Mouse (Mus musculus) stomach, embryonic 16.5 days (tissue): Measurements from ENCODE around the gene Tmigd3. TPM values are rescaled to one million over a fixed set of nuclear protein-coding genes. Genes with fewer than 3 reads are reported as not detected.

Experiments
- ATAC-seq: fragments of 200-750 bp; cut with Nextera tagmentation; 2 replicates; pipeline ENCODE4 v1.8.0; 2017; ENCODE audit warnings: moderate number of reproducible peaks, moderate TSS enrichment; ENCODE audit not compliant: insufficient read depth, low FRiP score
- H3K27ac ChIP-seq: fragments of 300-500 bp; sonication (generic); 2 replicates; pipeline ENCODE4 v1.5.1; 2014; ENCODE audit warnings: low read length
- H3K27me3 ChIP-seq: fragments of 300-500 bp; sonication (generic); 2 replicates; pipeline ENCODE4 v1.6.1; 2014; ENCODE audit warnings: low read length, control low read depth, mixed read lengths; ENCODE audit not compliant: control insufficient read depth, insufficient read depth
- H3K36me3 ChIP-seq: fragments of 300-500 bp; sonication (generic); 2 replicates; pipeline ENCODE4 v1.6.1; 2014; ENCODE audit warnings: low read length; ENCODE audit not compliant: control insufficient read depth, insufficient read depth
- H3K4me1 ChIP-seq: fragments of 300-500 bp; sonication (generic); 2 replicates; pipeline ENCODE4 v1.6.1; 2014; ENCODE audit warnings: low read length, control low read depth, mixed read lengths; ENCODE audit not compliant: control insufficient read depth, insufficient read depth
- H3K4me2 ChIP-seq: fragments of 300-500 bp; sonication (generic); 2 replicates; pipeline ENCODE4 v1.6.1; 2014; ENCODE audit warnings: low read depth, low read length, mixed read lengths
- H3K4me3 ChIP-seq: fragments of 300-500 bp; sonication (generic); replicated peaks from 2 replicates; pipeline ENCODE4 v1.5.1; 2014; ENCODE audit warnings: mild to moderate bottlenecking, low read length
- H3K9ac ChIP-seq: fragments of 300-500 bp; sonication (generic); 2 replicates; pipeline ENCODE4 v1.6.1; 2014; ENCODE audit warnings: low read length
- H3K9me3 ChIP-seq: fragments of 300-500 bp; sonication (generic); replicated peaks from 2 replicates; pipeline ENCODE4 v1.6.1; 2016; ENCODE audit warnings: low read length, control low read depth; ENCODE audit not compliant: control insufficient read depth
- WGBS: fragments of 180-500 bp; shearing (Covaris S2); extraction: QIAGEN DNeasy Blood & Tissue Kit; methylation state at CpG from one replicate; pipeline ENCODE4 v1.1.7; 2014; 5-methylcytosine and 5-hydroxymethylcytosine counted together
- polyA plus RNA-seq: library from polyadenylated mRNA; unstranded; fragments of >200 nt; fragmentation: Nextera tagmentation; extraction: Ambion mirVana; gene quantifications from 2 replicates; pipeline ENCODE4 v1.2.1, GENCODE M21; 2015

The Tmigd3 gene
- polyA plus RNA-seq, 1 experiment from 2014 or later, result 0.44 TPM

DNA sequence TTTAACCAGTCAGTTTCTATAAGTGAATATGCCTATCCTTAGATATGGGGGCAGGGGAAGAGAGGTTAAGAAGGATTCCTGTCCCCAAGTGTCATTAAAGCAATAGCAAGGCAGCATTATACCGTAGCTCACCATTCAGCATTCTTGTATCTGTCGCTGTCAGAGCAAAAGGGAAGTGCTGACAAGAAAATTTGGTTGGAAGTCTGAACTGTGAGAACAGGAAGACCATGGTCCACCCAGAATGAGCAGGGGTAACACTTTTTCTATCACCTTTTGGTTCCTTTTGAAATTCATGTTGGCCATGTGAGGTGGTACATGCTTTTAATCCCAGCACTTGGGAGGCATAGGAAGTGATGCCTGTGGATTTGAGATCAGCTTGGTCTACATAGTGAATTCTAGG lies 60.4 kb downstream of the Tmigd3 start:
- no peak overlapping the region for H3K4me2 ChIP-seq
- WGBS, result 87% methylated on average over 2 of the region's 2 CpGs
- no peaks in the 10 kb centered on the region for H3K36me3 ChIP-seq
- H3K9ac ChIP-seq, result no peak overlapping the region
- no peaks in the 10 kb centered on the region for H3K27me3 ChIP-seq
- H3K4me3 ChIP-seq, result no peak overlapping the region
- no peak overlapping the region for H3K27ac ChIP-seq
- no peaks in the 10 kb centered on the region for H3K9me3 ChIP-seq
- H3K4me1 ChIP-seq, result no peaks in the 10 kb centered on the region
- no peak for ATAC-seq

DNA sequence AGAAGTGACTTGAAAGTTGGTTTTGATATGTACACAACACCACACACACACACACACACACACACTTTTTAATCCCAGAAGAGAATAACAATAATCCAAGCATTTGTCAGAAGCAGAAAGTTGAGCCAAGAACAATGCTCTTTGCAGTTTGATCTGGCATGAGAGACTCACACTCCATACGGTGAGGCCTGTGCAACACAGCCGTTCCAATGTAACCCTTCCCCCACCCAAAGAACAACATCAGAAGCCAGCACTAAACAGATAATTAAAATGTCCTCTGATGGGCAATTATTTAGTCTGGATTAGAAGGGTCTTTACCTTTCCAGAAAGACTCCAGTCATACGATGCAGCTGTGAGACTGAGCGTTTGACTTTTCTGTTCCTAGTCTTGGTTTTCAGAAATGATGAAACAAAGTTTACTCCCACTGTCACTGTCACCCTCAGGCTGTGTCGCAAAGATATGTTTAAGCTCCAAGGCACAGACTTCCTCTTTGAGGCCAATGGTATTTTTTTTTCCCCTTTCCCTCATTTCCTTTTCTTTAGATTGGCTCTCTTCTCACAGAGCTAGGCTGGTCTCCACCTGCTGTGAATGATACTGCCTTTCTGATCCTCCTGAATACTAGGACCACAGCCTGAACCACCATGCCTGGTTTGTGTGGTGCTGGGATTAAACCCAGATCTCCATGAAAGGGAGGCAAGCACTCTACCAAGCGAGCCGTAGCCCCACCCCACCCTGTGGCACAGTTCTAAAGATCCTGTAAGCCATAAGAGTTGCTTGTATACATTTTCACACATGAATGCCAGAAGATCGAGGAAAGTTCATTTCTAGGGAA lies 61.8 kb downstream of the Tmigd3 start, which contains the start of gene I830077J02Rik:
TSS of gene I830077J02Rik (minus strand) at position 425 of the 832 bp plus-strand sequence.
- no peak for ATAC-seq
- WGBS, result 84% methylated on average over 8 of the region's 8 CpGs

DNA sequence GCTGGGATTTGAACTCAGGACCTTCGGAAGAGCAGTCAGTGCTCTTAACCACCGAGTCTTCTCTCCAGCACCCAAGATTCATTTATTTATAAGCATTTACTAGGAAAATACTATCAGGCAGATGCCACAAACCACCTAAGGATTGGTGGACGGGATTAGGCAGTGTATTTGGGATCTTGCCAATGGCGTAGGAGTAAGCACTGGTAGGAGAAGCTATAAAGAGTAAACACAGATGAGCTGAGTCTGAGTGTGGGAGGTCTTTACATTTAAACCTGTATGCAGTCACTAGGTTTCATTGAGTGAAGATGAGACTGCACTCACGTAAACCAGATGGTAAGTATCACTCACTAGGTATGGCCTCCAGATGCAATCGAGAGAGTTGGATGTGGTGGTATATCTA lies 63.2 kb downstream of the Tmigd3 start:
- H3K4me2 ChIP-seq, result no peak overlapping the region
- H3K27me3 ChIP-seq, result no peaks in the 10 kb centered on the region
- 95% methylated on average over 6 of the region's 6 CpGs for WGBS
- no peaks in the 10 kb centered on the region for H3K36me3 ChIP-seq
- H3K4me1 ChIP-seq, result no peaks in the 10 kb centered on the region
- no peak for ATAC-seq
- no peaks in the 10 kb centered on the region for H3K9me3 ChIP-seq
- no peak overlapping the region for H3K27ac ChIP-seq
- H3K9ac ChIP-seq, result no peak overlapping the region
- no peak overlapping the region for H3K4me3 ChIP-seq

More for the DNA sequence above, 61.8 kb downstream of the Tmigd3 start, which contains the start of gene I830077J02Rik:
- Histone ChIP-seq H3K36me3 (no peaks in the 10 kb centered on the region), H3K27me3 (no peaks in the 10 kb centered on the region), H3K4me2 (no peak within 1 kb of the TSS), H3K9ac (no peak within 1 kb of the TSS), H3K9me3 (no peaks in the 10 kb centered on the region), H3K4me1 (no peaks in the 10 kb centered on the region), H3K4me3 (no peak within 1 kb of the TSS), H3K27ac (no peak within 1 kb of the TSS)

DNA sequence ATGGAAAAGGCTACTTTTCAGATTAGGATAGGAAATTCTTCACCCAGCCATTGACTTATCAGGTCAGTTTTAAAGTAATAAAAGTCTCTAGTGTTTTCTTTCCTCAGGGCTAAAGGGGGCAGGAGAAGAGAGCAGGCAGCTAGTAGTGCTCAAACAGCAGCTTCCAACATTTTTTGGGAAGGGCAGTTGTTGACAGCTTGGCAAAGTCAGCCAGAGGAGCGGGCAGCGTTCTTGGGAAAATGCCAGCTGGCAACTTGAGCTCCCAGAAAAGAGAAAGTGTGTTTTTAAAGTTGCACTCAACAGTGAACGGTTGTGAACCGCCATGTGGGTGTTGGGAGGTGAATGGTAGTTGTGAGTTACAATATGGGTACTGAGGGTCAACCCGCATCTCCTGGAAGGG lies 64.3 kb downstream of the Tmigd3 start:
- H3K27me3 ChIP-seq, result no peaks in the 10 kb centered on the region
- 75% methylated on average over 5 of the region's 5 CpGs for WGBS
- H3K9me3 ChIP-seq, result no peaks in the 10 kb centered on the region
- ATAC-seq, result no peak
- no peak overlapping the region for H3K27ac ChIP-seq
- no peak overlapping the region for H3K4me2 ChIP-seq
- no peaks in the 10 kb centered on the region for H3K36me3 ChIP-seq
- H3K4me3 ChIP-seq, result no peak overlapping the region
- no peaks in the 10 kb centered on the region for H3K4me1 ChIP-seq
- H3K9ac ChIP-seq, result no peak overlapping the region

DNA sequence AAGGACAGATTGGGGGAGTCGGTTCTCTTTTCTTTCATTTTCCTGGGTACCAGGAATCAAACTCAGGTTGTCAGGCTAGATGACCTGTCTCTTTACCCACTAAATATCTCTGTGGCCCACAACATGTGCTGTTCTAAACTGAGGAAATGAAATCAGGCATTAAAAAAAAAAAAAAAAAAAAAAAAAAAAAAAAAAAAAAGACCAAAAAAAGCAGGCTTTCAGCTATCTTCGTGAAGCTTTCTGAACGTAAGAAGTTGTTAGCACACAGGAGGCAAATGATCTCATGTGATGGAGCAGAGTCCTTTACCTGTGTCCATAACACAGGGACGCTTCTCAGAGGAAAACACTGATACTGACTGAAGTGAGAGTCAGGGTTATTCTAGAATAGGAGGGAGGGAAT lies 65.4 kb downstream of the Tmigd3 start:
- peaks cover 5% of the 10 kb centered on the region for H3K36me3 ChIP-seq
- no peaks in the 10 kb centered on the region for H3K4me1 ChIP-seq
- no peak overlapping the region for H3K9ac ChIP-seq
- no peaks in the 10 kb centered on the region for H3K9me3 ChIP-seq
- ATAC-seq, result no peak
- no peak overlapping the region for H3K4me3 ChIP-seq
- H3K27me3 ChIP-seq, result no peaks in the 10 kb centered on the region
- H3K27ac ChIP-seq, result no peak overlapping the region
- WGBS, result 83% methylated on average over 4 of the region's 4 CpGs
- H3K4me2 ChIP-seq, result no peak overlapping the region

DNA sequence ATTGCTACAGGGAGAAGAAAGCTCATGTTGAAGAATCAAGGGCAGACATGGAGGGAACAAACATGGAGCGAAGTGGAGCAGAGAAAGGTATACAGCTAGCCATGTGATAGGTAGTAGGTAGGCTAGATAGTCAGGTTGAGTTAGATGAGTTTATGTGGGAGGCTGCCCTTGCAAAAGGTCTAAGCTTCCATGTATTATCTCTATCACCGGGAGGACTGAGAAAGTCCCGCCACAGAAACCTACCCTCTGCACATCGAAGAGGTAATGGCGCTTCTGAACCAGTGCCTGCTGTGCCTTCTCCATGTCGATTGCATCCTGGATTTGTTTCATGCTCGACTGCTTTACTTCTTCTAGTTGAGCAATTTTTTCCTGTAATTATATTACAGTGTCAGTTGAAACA lies 80.6 kb downstream of the Tmigd3 start:
- H3K9me3 ChIP-seq, result no peaks in the 10 kb centered on the region
- peaks cover 36% of the 10 kb centered on the region for H3K36me3 ChIP-seq
- 96% methylated on average over 7 of the region's 7 CpGs for WGBS

DNA sequence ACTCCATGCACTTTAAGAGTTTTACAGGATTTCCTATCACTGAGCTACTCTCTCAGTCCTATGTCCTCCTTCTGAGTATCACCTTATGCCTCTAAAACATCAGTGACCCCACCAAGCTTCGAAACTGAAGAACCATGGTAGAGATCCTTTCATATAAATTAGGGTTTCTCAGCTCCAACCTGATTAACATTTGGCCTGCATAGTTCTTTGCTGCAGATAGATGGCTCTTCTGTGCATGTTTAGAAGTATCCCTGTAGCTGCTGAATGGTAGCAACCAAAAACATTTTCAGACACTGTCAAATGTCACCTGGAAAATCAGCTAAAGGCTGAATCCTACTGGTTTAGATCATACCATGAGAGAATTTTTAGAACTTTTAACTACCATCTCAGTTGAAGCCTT lies 86.5 kb downstream of the Tmigd3 start:
- H3K4me1 ChIP-seq, result peaks cover 16% of the 10 kb centered on the region
- H3K4me3 ChIP-seq, result no peak overlapping the region
- peaks cover 18% of the 10 kb centered on the region; the same call in 1 of the 2 replicates for H3K36me3 ChIP-seq
- no peak overlapping the region for H3K27ac ChIP-seq
- H3K4me2 ChIP-seq, result no peak overlapping the region
- no peaks in the 10 kb centered on the region for H3K9me3 ChIP-seq
- no peak for ATAC-seq
- no peak overlapping the region for H3K9ac ChIP-seq
- no peaks in the 10 kb centered on the region for H3K27me3 ChIP-seq
- WGBS, result 88% methylated on average over 1 of the region's 1 CpGs

More for the DNA sequence above, 80.6 kb downstream of the Tmigd3 start:
- Histone ChIP-seq H3K9ac (no peak overlapping the region), H3K4me1 (no peaks in the 10 kb centered on the region; the same call in 1 of the 2 replicates), H3K27me3 (no peaks in the 10 kb centered on the region), H3K4me3 (no peak overlapping the region), H3K4me2 (no peak overlapping the region), H3K27ac (no peak overlapping the region)
- no peak for ATAC-seq

DNA sequence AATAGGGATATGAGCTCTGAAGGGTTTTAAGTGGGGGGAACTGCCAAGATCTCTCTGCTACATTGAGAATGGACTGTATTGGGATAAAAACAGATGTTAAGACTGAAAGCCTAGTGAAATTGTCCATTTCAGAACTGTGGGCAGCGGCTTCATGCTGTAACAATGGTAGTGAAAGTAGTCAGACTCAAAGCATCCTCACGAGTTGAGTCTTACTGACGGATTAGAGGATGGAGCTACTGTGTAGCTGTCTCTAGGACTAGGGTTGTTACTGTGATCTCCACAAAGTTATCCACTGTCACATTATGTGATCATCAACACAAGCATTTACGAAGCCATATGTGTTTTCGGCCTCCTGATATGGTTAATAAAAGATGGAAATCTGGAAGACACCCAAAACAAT lies 87.5 kb downstream of the Tmigd3 start:
- Histone ChIP-seq H3K4me3 (peak overlapping the region; percentile 95), H3K36me3 (peaks cover 18% of the 10 kb centered on the region; the same call in 1 of the 2 replicates), H3K9ac (peak overlapping the region; percentile 97), H3K4me1 (peaks cover 16% of the 10 kb centered on the region), H3K27ac (no peak overlapping the region; the same call in 1 of the 2 replicates), H3K4me2 (peak overlapping the region; percentile 86), H3K27me3 (no peaks in the 10 kb centered on the region), H3K9me3 (no peaks in the 10 kb centered on the region)
- no peak for ATAC-seq
- WGBS, result 32% methylated on average over 5 of the region's 5 CpGs

DNA sequence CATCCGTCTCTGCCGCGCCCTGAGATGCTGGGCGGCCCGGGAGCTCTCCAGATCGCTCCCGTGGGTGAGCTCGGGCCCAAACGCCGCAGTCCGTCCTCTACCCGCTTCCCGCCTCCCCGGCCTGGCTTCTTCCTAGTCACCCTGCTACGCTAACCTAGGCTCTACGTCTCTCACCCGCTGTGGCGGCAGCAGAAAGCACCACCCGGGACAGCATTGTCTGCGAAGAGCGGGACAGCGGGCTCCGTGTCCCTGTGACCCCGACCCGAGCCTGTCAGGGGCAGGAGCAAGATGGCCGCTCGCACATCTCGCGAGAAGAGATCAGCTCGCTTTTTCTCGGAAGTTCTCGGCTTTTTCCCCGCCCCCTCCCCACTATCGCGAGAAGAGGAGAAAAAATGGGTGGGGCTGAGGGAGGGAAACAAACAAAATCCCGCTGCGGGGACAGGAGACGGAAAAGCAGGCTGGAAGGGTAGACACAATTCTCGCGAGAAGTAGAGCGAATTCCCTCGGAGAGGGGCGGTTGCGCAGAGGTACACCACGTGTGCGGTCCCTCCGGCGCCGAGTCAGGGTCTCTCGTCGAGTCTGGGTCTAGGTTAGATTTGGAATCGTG lies 88.4 kb downstream of the Tmigd3 start, which contains the start of gene Wdr77:
TSS of gene Wdr77 (plus strand) at position 396 of the 607 bp plus-strand sequence.
- Histone ChIP-seq H3K4me2 (peak within 1 kb of the TSS; percentile 86), H3K4me1 (peaks cover 16% of the 10 kb centered on the region), H3K4me3 (peak within 1 kb of the TSS; percentile 95), H3K36me3 (peaks cover 15% of the 10 kb centered on the region; the same call in 1 of the 2 replicates), H3K27ac (peak within 1 kb of the TSS; percentile 92), H3K9ac (peak within 1 kb of the TSS; percentile 97), H3K9me3 (no peaks in the 10 kb centered on the region), H3K27me3 (no peaks in the 10 kb centered on the region)
- peak; percentile 98 for ATAC-seq
- under 1% methylated on average over 52 of the region's 52 CpGs for WGBS
